Mouse (Mus musculus) CH12.LX (cell line): ENCODE measurements around the gene Asb3. TPM values are rescaled to one million over a fixed set of nuclear protein-coding genes. Genes with fewer than 3 reads are reported as not detected.
"Not testable (repeated sequence)": the region's sequence is repeated elsewhere in the genome, so short reads cannot be mapped to it uniquely, and the experiment has no call there.

Experiments used
- DNase-seq: peaks from one replicate; pipeline ENCODE4 v3.0.0-alpha.2; 2013; ENCODE audit errors: extremely low read depth
- H3K27ac ChIP-seq: 2 replicates; pipeline ENCODE4 v1.5.1; 2012; ENCODE audit warnings: low read depth, mild to moderate bottlenecking, control low read depth, moderate library complexity; ENCODE audit not compliant: insufficient read depth
- H3K27me3 ChIP-seq: replicated peaks from 2 replicates; pipeline ENCODE3; 2012; ENCODE audit warnings: inconsistent platforms
- H3K36me3 ChIP-seq, 2 experiments: replicated peaks in 1 of 2; 2 replicates each; pipeline versions ENCODE3 to v1.6.1; 2012; ENCODE audit warnings: inconsistent platforms in 1 of 2, low read length in 1 of 2, mild to moderate bottlenecking in 1 of 2, mixed read lengths in 1 of 2, moderate library complexity in 1 of 2; ENCODE audit not compliant: control insufficient read depth in 1 of 2, insufficient read depth in 1 of 2
- H3K4me1 ChIP-seq, 2 experiments: 2 replicates each; pipeline ENCODE4 v1.6.1; 2012; ENCODE audit warnings: inconsistent platforms in 1 of 2, moderate library complexity in 1 of 2; ENCODE audit not compliant: insufficient read depth in 2 of 2, control insufficient read depth in 1 of 2
- H3K4me2 ChIP-seq: 2 replicates; pipeline ENCODE4 v1.6.1; 2012; ENCODE audit warnings: low read depth, mild to moderate bottlenecking, control low read depth; ENCODE audit not compliant: poor library complexity, insufficient read depth, severe bottlenecking
- H3K4me3 ChIP-seq, 3 experiments: fragments of 150-350 bp in 1 of 3; sonication (generic) in 1 of 3; replicated peaks in 1 of 3; 2 replicates each; pipeline versions ENCODE3 to v1.5.1; 2011 to 2012; ENCODE audit warnings: low read depth in 2 of 3, low read length in 2 of 3, mild to moderate bottlenecking in 2 of 3, moderate library complexity in 2 of 3, control low read depth in 1 of 3, improper control_type of control experiment in 1 of 3, inconsistent platforms in 1 of 3, mixed read lengths in 1 of 3; ENCODE audit not compliant: poor library complexity in 1 of 3
- H3K79me2 ChIP-seq: replicated peaks from 2 replicates; pipeline ENCODE4 v1.6.1; 2012; ENCODE audit warnings: mild to moderate bottlenecking, moderate library complexity; ENCODE audit not compliant: control insufficient read depth, poor library complexity, insufficient read depth, severe bottlenecking; ENCODE audit errors: extremely low read depth
- H3K9ac ChIP-seq: 2 replicates; pipeline ENCODE4 v1.6.1; 2012; ENCODE audit warnings: low read depth, mild to moderate bottlenecking, control low read depth, moderate library complexity; ENCODE audit not compliant: insufficient read depth
- H3K9me3 ChIP-seq: replicated peaks from 2 replicates; pipeline ENCODE3; 2012; ENCODE audit warnings: low read length, inconsistent platforms, mixed read lengths
- dilution Hi-C: fragments of 300-500 bp; cut with MboI; formaldehyde crosslinking; loops from 2 replicates; pipeline ENCODE4 v1.14.3; 2020; ENCODE audit warnings: low sequenced_read_pairs; ENCODE audit not compliant: extremely low pct_unique_long_range_greater_than_20kb, extremely low pct_ligation_motif_present
- in situ Hi-C: fragments of 300-500 bp; cut with MboI; formaldehyde crosslinking; loops from 3 replicates; pipeline ENCODE4 v1.14.3; 2019; ENCODE audit warnings: low sequenced_read_pairs, low pct_ligation_motif_present, low pct_unique_long_range_greater_than_20kb, mixed read lengths
- polyA plus RNA-seq: library from polyadenylated mRNA; unstranded; fragments of >175 nt; gene quantifications from 2 replicates; pipeline ENCODE4 v1.2.1, GENCODE M21; 2012; ENCODE audit warnings: low read depth; ENCODE audit not compliant: insufficient read length
- total RNA-seq, 2 experiments: library from RNA; depleted of rRNA; stranded (reverse); fragments of 300-350 nt in 1 of 2; fragments of >200 nt in 1 of 2; gene quantifications; 2 replicates each; pipeline ENCODE4 v1.2.3; 2012 to 2014

Gene Asb3
- total and polyA plus RNA-seq, 3 experiments = 12.9 to 35.5 (median 14.1) TPM

DNA sequence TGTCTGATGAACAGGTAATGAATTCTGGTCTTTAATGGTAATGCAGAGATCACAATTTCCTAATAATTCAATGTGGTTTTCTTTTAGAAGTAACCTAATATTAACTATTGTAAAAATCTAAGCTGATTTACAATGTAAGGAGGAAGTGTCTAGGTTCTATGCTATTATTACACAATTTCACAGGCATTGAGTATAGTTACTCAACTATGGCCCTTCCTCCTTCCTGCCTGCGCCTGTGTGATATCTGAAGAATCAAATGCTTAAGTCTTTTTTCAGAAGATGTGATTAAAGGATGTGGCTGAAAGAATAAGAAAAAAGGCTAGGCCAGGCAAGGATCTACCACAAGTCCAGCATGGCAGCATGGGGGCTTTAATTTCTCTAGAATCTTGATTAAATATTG is 249.6 kb downstream of the Asb3 start:
- H3K4me1 ChIP-seq, DNase-seq, dilution Hi-C loops, H3K36me3 ChIP-seq, H3K27ac ChIP-seq, H3K4me3 ChIP-seq, H3K79me2 ChIP-seq, H3K9me3 ChIP-seq, H3K9ac ChIP-seq, H3K4me2 ChIP-seq, in situ Hi-C loops, H3K27me3 ChIP-seq: not testable (repeated sequence)

DNA sequence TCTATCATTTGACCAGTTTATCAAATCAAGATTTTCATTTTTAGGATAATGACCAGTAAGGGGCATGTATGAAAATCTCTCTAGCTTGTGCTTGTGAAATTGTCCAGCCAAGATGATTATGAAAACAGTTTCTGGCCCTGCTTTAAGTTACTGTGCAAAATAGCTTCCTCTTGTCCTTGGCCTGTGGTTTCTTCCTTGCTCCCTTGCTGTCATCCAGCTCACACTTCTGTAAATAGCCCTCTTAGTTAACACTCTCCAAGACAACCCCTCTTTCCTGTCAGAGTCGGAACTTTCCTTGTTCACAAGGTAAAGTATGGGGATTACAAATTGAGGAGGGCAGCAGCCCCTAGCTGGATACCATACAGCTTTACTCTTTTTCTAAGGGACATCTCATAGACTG is 253.2 kb downstream of the Asb3 start:
- H3K9me3 ChIP-seq, H3K4me2 ChIP-seq, dilution Hi-C loops, H3K36me3 ChIP-seq, H3K27ac ChIP-seq, DNase-seq, H3K4me3 ChIP-seq, H3K79me2 ChIP-seq, in situ Hi-C loops, H3K4me1 ChIP-seq, H3K27me3 ChIP-seq, H3K9ac ChIP-seq: not testable (repeated sequence)

Other genes with a start within 250 kb of the Asb3 start
- 0.17 and 0.46 TPM in 2 replicates for gene Acyp2, start 235.8 kb upstream of the Asb3 start, total RNA-seq (2012; rRNA removed)
- 3.1 and 4.6 TPM in 2 replicates for gene Acyp2, start 235.8 kb upstream of the Asb3 start, total RNA-seq (2014; rRNA removed)
- 1.6 and 1.7 TPM in 2 replicates for gene Acyp2, start 235.8 kb upstream of the Asb3 start, polyA plus RNA-seq
- gene Psme4, start 113.7 kb upstream of the Asb3 start, total RNA-seq (2012; rRNA removed) = 30.7 and 36.3 TPM in 2 replicates
- 43.1 and 51.5 TPM in 2 replicates for gene Psme4, start 113.7 kb upstream of the Asb3 start, total RNA-seq (2014; rRNA removed)
- gene Psme4, start 113.7 kb upstream of the Asb3 start, polyA plus RNA-seq = 38.2 and 43.8 TPM in 2 replicates
- gene Gpr75, start 58 bp upstream of the Asb3 start, total RNA-seq (2012; rRNA removed) = not detected in 2 replicates
- gene Gpr75, start 58 bp upstream of the Asb3 start, total RNA-seq (2014; rRNA removed) = not detected in 2 replicates
- gene Gpr75, start 58 bp upstream of the Asb3 start, polyA plus RNA-seq = not detected in 2 replicates
- 11.7 and 16.7 TPM in 2 replicates for gene Erlec1, start 68.9 kb downstream of the Asb3 start, total RNA-seq (2012; rRNA removed)
- 24.5 and 27.9 TPM in 2 replicates for gene Erlec1, start 68.9 kb downstream of the Asb3 start, total RNA-seq (2014; rRNA removed)
- 49.6 and 52.3 TPM in 2 replicates for gene Erlec1, start 68.9 kb downstream of the Asb3 start, polyA plus RNA-seq
- 8.7 and 11.0 TPM in 2 replicates for gene Chac2, start 100.9 kb downstream of the Asb3 start, total RNA-seq (2012; rRNA removed)
- 25.0 and 26.9 TPM in 2 replicates for gene Chac2, start 100.9 kb downstream of the Asb3 start, total RNA-seq (2014; rRNA removed)
- gene Chac2, start 100.9 kb downstream of the Asb3 start, polyA plus RNA-seq = 9.2 and 9.6 TPM in 2 replicates